Mouse (Mus musculus) MEL (cell line): Measurements from ENCODE around the gene Ktn1. TPM values are rescaled to one million over a fixed set of nuclear protein-coding genes. Genes with fewer than 3 reads are reported as not detected.

ENCODE experiments used
- DNase-seq: peaks from one replicate; pipeline ENCODE4 v3.0.0; 2011; ENCODE audit warnings: low read depth, low spot score
- H3K27ac ChIP-seq: 2 replicates; pipeline ENCODE4 v1.5.1; 2012; ENCODE audit warnings: low read depth, mild to moderate bottlenecking, control low read depth, low read length, moderate library complexity; ENCODE audit not compliant: control insufficient read depth
- H3K27me3 ChIP-seq, 2 experiments: fragments of 150-350 bp in 1 of 2; sonication (generic) in 1 of 2; 2 replicates each; pipeline ENCODE4 v1.6.1; 2012; ENCODE audit warnings: low read length in 2 of 2, mild to moderate bottlenecking in 2 of 2, improper control_type of control experiment in 1 of 2, moderate library complexity in 1 of 2; ENCODE audit not compliant: insufficient read depth in 2 of 2, control insufficient read depth in 1 of 2
- H3K36me3 ChIP-seq, 2 experiments: 2 replicates each; pipeline ENCODE4 v1.6.1; 2012 to 2014; ENCODE audit warnings: low read length in 2 of 2, improper control_type of control experiment in 1 of 2, inconsistent platforms in 1 of 2, mild to moderate bottlenecking in 1 of 2; ENCODE audit not compliant: insufficient read depth in 2 of 2, control insufficient read depth in 1 of 2
- H3K4me1 ChIP-seq, 2 experiments: fragments of 150-350 bp in 1 of 2; sonication (generic) in 1 of 2; 2 replicates each; pipeline ENCODE4 v1.6.1; 2012; ENCODE audit warnings: low read length in 2 of 2, improper control_type of control experiment in 1 of 2, mild to moderate bottlenecking in 1 of 2; ENCODE audit not compliant: insufficient read depth in 2 of 2, control insufficient read depth in 1 of 2
- H3K4me3 ChIP-seq, 2 experiments: fragments of 150-350 bp in 1 of 2; sonication (generic) in 1 of 2; 2 replicates each; pipeline ENCODE4 v1.5.1; 2012; ENCODE audit warnings: low read depth in 2 of 2, low read length in 2 of 2, mild to moderate bottlenecking in 2 of 2, moderate library complexity in 2 of 2, control low read depth in 1 of 2, improper control_type of control experiment in 1 of 2; ENCODE audit not compliant: control insufficient read depth in 1 of 2, insufficient read depth in 1 of 2
- H3K79me2 ChIP-seq: 2 replicates; pipeline ENCODE4 v1.6.1; 2012; ENCODE audit warnings: mild to moderate bottlenecking, low read length, moderate library complexity; ENCODE audit not compliant: control insufficient read depth, poor library complexity, insufficient read depth
- H3K9ac ChIP-seq: 2 replicates; pipeline ENCODE4 v1.6.1; 2012; ENCODE audit warnings: low read depth, mild to moderate bottlenecking, control low read depth, low read length, moderate library complexity; ENCODE audit not compliant: control insufficient read depth, poor library complexity, severe bottlenecking
- H3K9me3 ChIP-seq: fragments of 150-350 bp; sonication (generic); replicated peaks from 2 replicates; pipeline ENCODE4 v1.6.1; 2012; ENCODE audit warnings: mild to moderate bottlenecking, low read length, improper control_type of control experiment, moderate library complexity; ENCODE audit not compliant: insufficient read depth
- CHD1 ChIP-seq: IDR thresholded peaks from 2 replicates; pipeline ENCODE4 v1.6.1; 2012; ENCODE audit warnings: low read depth, mild to moderate bottlenecking, inconsistent platforms, low read length, improper control_type of control experiment
- CHD2 ChIP-seq: IDR thresholded peaks from 2 replicates; pipeline ENCODE4 v1.6.1; 2011; ENCODE audit warnings: low read length, improper control_type of control experiment
- ELF1 ChIP-seq: IDR thresholded peaks from 2 replicates; pipeline ENCODE4 v1.6.1; 2014; ENCODE audit warnings: low read depth, mild to moderate bottlenecking, inconsistent platforms, low read length, improper control_type of control experiment, moderate library complexity
- GABPA ChIP-seq: IDR thresholded peaks from 2 replicates; pipeline ENCODE4 v1.6.1; 2012; ENCODE audit warnings: low read depth, mild to moderate bottlenecking, inconsistent platforms, low read length, improper control_type of control experiment, moderate library complexity
- GATA1 ChIP-seq: IDR thresholded peaks from 2 replicates; pipeline ENCODE4 v1.6.1; 2011; ENCODE audit warnings: low read depth, low read length, improper control_type of control experiment
- MAX ChIP-seq: IDR thresholded peaks from 2 replicates; pipeline ENCODE4 v1.6.1; 2011; ENCODE audit warnings: low read length, improper control_type of control experiment
- MAZ ChIP-seq: IDR thresholded peaks from 2 replicates; pipeline ENCODE4 v1.6.1; 2012; ENCODE audit warnings: low read depth, mild to moderate bottlenecking, inconsistent platforms, low read length, improper control_type of control experiment
- MEF2A ChIP-seq: IDR thresholded peaks from 2 replicates; pipeline ENCODE4 v1.6.1; 2014; ENCODE audit warnings: low read depth, mild to moderate bottlenecking, inconsistent platforms, low read length, improper control_type of control experiment; ENCODE audit not compliant: poor library complexity, insufficient replicate concordance, severe bottlenecking; ENCODE audit errors: extremely low read depth
- MXI1 ChIP-seq: IDR thresholded peaks from 2 replicates; pipeline ENCODE4 v1.6.1; 2011; ENCODE audit warnings: mild to moderate bottlenecking, low read depth, low read length, improper control_type of control experiment
- POLR2A ChIP-seq, 2 experiments: IDR thresholded peaks; 2 replicates each; pipeline ENCODE4 v1.6.1; 2011 to 2012; ENCODE audit warnings: low read length in 2 of 2, mild to moderate bottlenecking in 2 of 2, control low read depth in 1 of 2, improper control_type of control experiment in 1 of 2, low read depth in 1 of 2, moderate library complexity in 1 of 2; ENCODE audit not compliant: control insufficient read depth in 1 of 2, insufficient read depth in 1 of 2, poor library complexity in 1 of 2
- RAD21 ChIP-seq: IDR thresholded peaks from 2 replicates; pipeline ENCODE4 v1.6.1; 2011; ENCODE audit warnings: mild to moderate bottlenecking, low read depth, low read length, improper control_type of control experiment
- SMC3 ChIP-seq: IDR thresholded peaks from 2 replicates; pipeline ENCODE4 v1.6.1; 2011; ENCODE audit warnings: low read depth, low read length, improper control_type of control experiment
- TAL1 ChIP-seq: IDR thresholded peaks from 2 replicates; pipeline ENCODE4 v1.6.1; 2012; ENCODE audit warnings: mild to moderate bottlenecking, inconsistent platforms, low read length, moderate library complexity, mixed read lengths
- TBP ChIP-seq: IDR thresholded peaks from 2 replicates; pipeline ENCODE4 v1.8.0; 2011; ENCODE audit warnings: low read depth, low read length, improper control_type of control experiment
- USF1 ChIP-seq: IDR thresholded peaks from 2 replicates; pipeline ENCODE4 v1.6.1; 2014; ENCODE audit warnings: low read depth, mild to moderate bottlenecking, inconsistent platforms, low read length, improper control_type of control experiment, moderate library complexity
- ZC3H11A ChIP-seq: IDR thresholded peaks from 2 replicates; pipeline ENCODE4 v1.6.1; 2012; ENCODE audit warnings: low read depth, mild to moderate bottlenecking, inconsistent platforms, low read length, improper control_type of control experiment
- ZKSCAN1 ChIP-seq: IDR thresholded peaks from 2 replicates; pipeline ENCODE4 v1.6.1; 2012; ENCODE audit warnings: low read depth, mild to moderate bottlenecking, inconsistent platforms, low read length, improper control_type of control experiment, moderate library complexity
- ZMIZ1 ChIP-seq: IDR thresholded peaks from 2 replicates; pipeline ENCODE4 v1.6.1; 2012; ENCODE audit warnings: low read depth, mild to moderate bottlenecking, inconsistent platforms, low read length, improper control_type of control experiment, moderate library complexity
- polyA plus RNA-seq, 2 experiments: library from polyadenylated mRNA; stranded (reverse) in 1 of 2; unstranded in 1 of 2; fragments of >175 nt in 1 of 2; fragments of >200 nt in 1 of 2; gene quantifications; 2 replicates each; pipeline versions ENCODE4 v1.2.1 to v1.2.4; 2012; ENCODE audit warnings: low replicate concordance in 2 of 2, low read depth in 1 of 2; ENCODE audit not compliant: insufficient read length in 2 of 2, insufficient read depth in 1 of 2, missing spikeins in 1 of 2
- total RNA-seq: library from RNA; depleted of rRNA; stranded (reverse); fragments of 300-350 nt; gene quantifications from 2 replicates; pipeline ENCODE4 v1.2.3, GENCODE M21; 2012

The Ktn1 gene
- total and polyA plus RNA-seq, 3 experiments, result 27.0 to 168 (median 40.3) TPM

GRCm38 (mm10) chr14:47663844-47664469 is 15.7 kb downstream of the Ktn1 start:
- Histone ChIP-seq H3K36me3 (peaks cover 0 to 15% of the 10 kb centered on the region in 2 experiments; a peak in 2 of 4 replicates), H3K27me3 (no peaks in the 10 kb centered on the region), H3K9me3 (no peaks in the 10 kb centered on the region), H3K27ac (no peak overlapping the region), H3K4me1 (peaks cover 0 to 3% of the 10 kb centered on the region in 2 experiments; a peak in 2 of 4 replicates), H3K9ac (no peak overlapping the region), H3K79me2 (peaks cover 12% of the 10 kb centered on the region), H3K4me3 (no peak overlapping the region)
- TF ChIP-seq CHD1 (no peak), TAL1 (no peak), RAD21 (no peak), MAZ (no peak), TBP (no peak), ZKSCAN1 (no peak), GABPA (no peak), MAX (no peak), POLR2A (IDR thresholded peaks at IDR 0.05; ENCODE audit: control insufficient read depth in 1 of 2, insufficient read depth in 1 of 2, low read depth in 1 of 2, low read length in 2 of 2, poor library complexity in 1 of 2) (no peak), GATA1 (no peak), USF1 (no peak), SMC3 (no peak), ZMIZ1 (no peak), ZC3H11A (no peak)
- no peak for DNase-seq

- H3K9ac ChIP-seq, result no peak overlapping the region
- H3K79me2 ChIP-seq, result peaks cover 12% of the 10 kb centered on the region
- no peaks in the 10 kb centered on the region for H3K9me3 ChIP-seq
- H3K4me3 ChIP-seq, result no peak overlapping the region
- no peak overlapping the region for H3K27ac ChIP-seq
- no peak for TF ChIP-seq ELF1
- no peak for TF ChIP-seq MEF2A
- no peak for TF ChIP-seq CHD2
- TF ChIP-seq USF1, result no peak
- no peak for TF ChIP-seq MAX
- no peak for TF ChIP-seq MAZ
- no peak for TF ChIP-seq MXI1
- TF ChIP-seq POLR2A (IDR thresholded peaks at IDR 0.05; ENCODE audit: control insufficient read depth in 1 of 2, insufficient read depth in 1 of 2, low read depth in 1 of 2, low read length in 2 of 2, poor library complexity in 1 of 2), result no peak
- H3K27me3 ChIP-seq, result no peaks in the 10 kb centered on the region
- peaks cover 0 to 15% of the 10 kb centered on the region in 2 experiments; a peak in 2 of 4 replicates for H3K36me3 ChIP-seq
- H3K4me1 ChIP-seq, result peaks cover 0 to 3% of the 10 kb centered on the region in 2 experiments; a peak in 2 of 4 replicates
- DNase-seq, result no peak
Measured at GRCm38 (mm10) chr14:47664470-47664864, 16.2 kb downstream of the Ktn1 start.
